Mouse (Mus musculus) C2C12 (cell line): ENCODE data around the gene Nop53.

ENCODE experiments used
- CTCF ChIP-seq: IDR thresholded peaks from one replicate; pipeline ENCODE4 v1.5.1; 2011; ENCODE audit not compliant: control insufficient read depth, insufficient read depth, insufficient read length
- FOSL1 ChIP-seq: IDR thresholded peaks from one replicate; pipeline ENCODE4 v1.8.0; 2011; ENCODE audit warnings: mild to moderate bottlenecking, low read length; ENCODE audit not compliant: poor library complexity, insufficient read depth, severe bottlenecking
- MAX ChIP-seq: IDR thresholded peaks from one replicate; pipeline ENCODE4 v1.6.1; 2011; ENCODE audit warnings: mild to moderate bottlenecking, control low read depth
- MYOD1 ChIP-seq: IDR thresholded peaks from one replicate; pipeline ENCODE4 v1.6.1; 2011; ENCODE audit warnings: low read depth; ENCODE audit not compliant: control insufficient read depth, insufficient read length
- MYOG ChIP-seq: IDR thresholded peaks from one replicate; pipeline ENCODE4 v1.6.1; 2011; ENCODE audit not compliant: control insufficient read depth, insufficient read length; ENCODE audit errors: extremely low read depth
- USF1 ChIP-seq: IDR thresholded peaks from one replicate; pipeline ENCODE4 v1.6.1; 2011; ENCODE audit warnings: low read depth, mild to moderate bottlenecking, control low read depth, moderate library complexity

- no peak for TF ChIP-seq CTCF
- TF ChIP-seq MYOG, result no peak
- TF ChIP-seq MAX, result peak; percentile 27
- no peak for TF ChIP-seq MYOD1
- TF ChIP-seq FOSL1, result no peak
- TF ChIP-seq USF1, result no peak
Observed at GRCm38 (mm10) chr7:15945721-15946536, at the start of gene Nop53.
